Mouse (Mus musculus) heart, postnatal 0 days (tissue): Measurements from ENCODE around the gene Fbxl13.

ENCODE experiments used
- CTCF ChIP-seq: IDR thresholded peaks from 2 replicates; pipeline ENCODE4 v1.5.1; 2016; ENCODE audit warnings: antibody characterized with exemption, control low read depth, low read depth
- EP300 ChIP-seq: IDR thresholded peaks from 2 replicates; pipeline ENCODE4 v1.6.1; 2016; ENCODE audit warnings: antibody characterized with exemption, low read depth

GRCm38 (mm10) chr5:21542226-21542625 is 103.2 kb downstream of the Fbxl13 start:
- no peak for TF ChIP-seq CTCF
- no peak for TF ChIP-seq EP300
